Mouse (Mus musculus): Measurements from ENCODE around the gene A630095N17Rik.

- TF ChIP-seq CTCF (conservative IDR thresholded peaks at IDR 0.05; ENCODE audit: low read length) (peak; percentile 35), POU5F1 (IDR thresholded peaks at IDR 0.05; ENCODE audit: borderline replicate concordance, low read length) (no peak)
Measured at GRCm38 (mm10) chr1:75253029-75253428, 21.1 kb upstream of the A630095N17Rik start.
